Mouse (Mus musculus): ENCODE measurements around the gene Mapk11. TPM values are rescaled to one million over a fixed set of nuclear protein-coding genes. Genes with fewer than 3 reads are reported as not detected.

The Mapk11 gene
- polyA plus RNA-seq, 1 experiment from 2014 or later = 40.2 TPM

DNA sequence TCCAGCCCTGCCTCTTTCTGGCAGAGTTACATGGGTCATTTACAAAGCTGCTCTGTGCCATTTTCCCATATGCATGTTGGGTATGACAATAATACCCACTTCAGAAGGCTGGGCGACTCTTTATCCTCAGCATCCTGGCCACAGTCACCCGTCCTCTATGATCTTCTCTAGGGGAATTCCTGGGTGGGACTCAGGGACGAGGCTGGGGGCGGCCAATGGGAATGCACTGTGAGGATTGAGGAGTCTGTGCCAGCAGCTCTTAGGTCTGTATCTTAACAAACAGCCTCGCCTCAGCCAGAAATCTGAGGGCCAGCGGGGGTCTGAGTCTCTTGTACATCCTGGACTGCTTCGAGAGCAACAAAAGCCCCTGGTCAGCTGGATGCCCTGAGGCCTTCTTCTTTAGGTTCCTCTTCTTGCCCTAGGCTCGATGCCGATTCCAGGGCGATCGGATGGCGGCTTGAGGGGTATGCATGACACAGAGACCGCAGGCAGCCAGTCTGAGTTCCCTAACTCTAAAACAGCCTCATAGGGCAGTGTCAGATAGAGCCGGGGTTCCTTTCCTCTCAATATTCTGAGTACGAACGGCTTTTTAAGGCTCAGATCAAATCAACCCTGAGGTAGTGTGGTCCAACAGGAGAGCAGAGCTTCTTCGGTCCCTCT is 23.0 kb upstream of the Mapk11 start:
- H3K4me2 ChIP-seq = peak overlapping the region; percentile 99
- peak overlapping the region; percentile 87 for H3K9ac ChIP-seq
- no peak for ATAC-seq (ENCODE audit: low read depth)
- WGBS = 29% methylated on average over 17 of the region's 17 CpGs
- H3K27ac ChIP-seq (replicated peaks) = peak overlapping the region; percentile 87
- peaks cover 20% of the 10 kb centered on the region for H3K36me3 ChIP-seq
- H3K4me3 ChIP-seq = peak overlapping the region; percentile 57
- no peaks in the 10 kb centered on the region for H3K9me3 ChIP-seq
- H3K27me3 ChIP-seq = no peaks in the 10 kb centered on the region
- H3K4me1 ChIP-seq (replicated peaks) = peaks cover 88% of the 10 kb centered on the region

DNA sequence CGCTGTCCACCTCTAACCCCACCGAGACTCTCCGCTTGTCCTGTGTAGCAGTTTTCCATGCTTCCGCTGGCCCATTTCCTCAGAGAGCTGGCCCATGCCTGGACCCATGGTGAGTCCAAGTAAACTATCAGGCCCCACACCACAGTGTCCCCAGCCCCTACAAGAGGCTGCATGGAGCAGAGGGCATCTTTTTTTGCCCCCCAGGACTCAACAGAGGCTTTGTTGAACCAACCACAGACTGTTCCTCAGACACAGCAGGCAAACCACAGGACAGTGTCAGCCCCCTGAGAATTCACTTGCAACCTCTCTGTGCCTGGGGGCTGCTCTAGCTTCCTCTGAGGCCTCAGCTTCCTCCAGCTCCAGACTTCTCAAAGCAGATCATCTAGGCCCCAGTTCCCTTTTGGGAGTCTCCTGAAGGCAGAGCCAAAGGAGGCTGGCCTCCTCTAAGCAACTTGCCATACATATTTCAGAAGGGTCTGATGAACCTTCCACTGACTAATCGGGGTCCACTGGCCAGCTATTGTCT is 22.2 kb upstream of the Mapk11 start:
- peak overlapping the region; percentile 99 for H3K4me2 ChIP-seq
- WGBS = 95% methylated on average over 5 of the region's 5 CpGs

DNA sequence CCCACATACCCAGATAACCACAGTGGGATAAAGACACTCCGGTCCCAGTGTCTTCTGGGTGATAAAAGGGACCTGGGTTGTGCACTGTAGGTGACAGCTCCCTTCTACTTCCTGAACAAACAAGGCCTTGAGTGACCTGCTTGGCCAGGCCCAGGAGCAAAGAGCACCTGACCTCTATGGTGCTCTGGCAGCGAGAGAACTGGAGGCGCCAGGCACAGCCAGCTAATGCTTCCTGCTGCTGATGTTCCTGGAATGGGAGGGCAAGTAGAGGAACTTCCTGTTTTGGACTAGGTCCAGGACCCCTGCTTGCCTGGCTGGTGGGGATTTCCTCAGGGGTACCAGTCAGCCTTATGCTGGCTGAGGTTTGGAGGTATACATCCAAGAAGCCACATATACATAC is 20.7 kb upstream of the Mapk11 start:
- peak overlapping the region; percentile 22; the same call in 1 of the 2 replicates for H3K9ac ChIP-seq
- ATAC-seq (ENCODE audit: low read depth) = no peak
- H3K4me1 ChIP-seq (replicated peaks) = peaks cover 65% of the 10 kb centered on the region
- H3K27ac ChIP-seq (replicated peaks) = peak overlapping the region; percentile 76
- H3K4me2 ChIP-seq = 0 out of 2 replicates have a peak overlapping the region, but pooled peaks have one; percentile 5
- no peaks in the 10 kb centered on the region for H3K9me3 ChIP-seq
- no peak overlapping the region for H3K4me3 ChIP-seq
- no peaks in the 10 kb centered on the region for H3K27me3 ChIP-seq
- whole genome bisulfite sequencing = 69% methylated on average over 3 of the region's 3 CpGs
- H3K36me3 ChIP-seq = peaks cover 43% of the 10 kb centered on the region

More for the DNA sequence above, 22.2 kb upstream of the Mapk11 start:
- Histone ChIP-seq H3K4me1 (replicated peaks) (peaks cover 80% of the 10 kb centered on the region), H3K36me3 (peaks cover 29% of the 10 kb centered on the region), H3K27me3 (no peaks in the 10 kb centered on the region), H3K9me3 (no peaks in the 10 kb centered on the region), H3K9ac (peak overlapping the region; percentile 87; the same call in 1 of the 2 replicates), H3K4me3 (no peak overlapping the region), H3K27ac (replicated peaks) (no peak overlapping the region)
- ATAC-seq (ENCODE audit: low read depth) = no peak

DNA sequence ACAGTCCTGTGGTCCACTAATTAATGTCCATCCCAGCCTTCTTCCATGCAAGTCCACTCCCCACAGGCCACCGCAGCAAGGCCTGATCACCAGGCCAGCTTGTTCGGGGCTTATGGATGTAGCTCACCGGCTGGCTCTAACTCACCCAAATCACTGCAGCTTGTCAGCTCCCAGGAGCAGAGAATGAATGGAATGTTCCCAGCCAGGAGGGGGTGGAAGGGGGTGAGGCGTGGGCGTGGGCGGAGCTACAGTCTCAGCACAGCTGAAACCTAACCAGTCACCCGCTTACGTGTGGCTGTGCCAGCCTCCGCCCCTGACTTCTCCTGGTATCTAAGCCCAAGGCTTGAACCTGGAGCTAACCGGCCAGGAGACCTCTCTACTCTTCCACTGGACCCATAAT is 20.0 kb upstream of the Mapk11 start:
- Histone ChIP-seq H3K4me1 (replicated peaks) (peaks cover 58% of the 10 kb centered on the region), H3K36me3 (peaks cover 50% of the 10 kb centered on the region)

DNA sequence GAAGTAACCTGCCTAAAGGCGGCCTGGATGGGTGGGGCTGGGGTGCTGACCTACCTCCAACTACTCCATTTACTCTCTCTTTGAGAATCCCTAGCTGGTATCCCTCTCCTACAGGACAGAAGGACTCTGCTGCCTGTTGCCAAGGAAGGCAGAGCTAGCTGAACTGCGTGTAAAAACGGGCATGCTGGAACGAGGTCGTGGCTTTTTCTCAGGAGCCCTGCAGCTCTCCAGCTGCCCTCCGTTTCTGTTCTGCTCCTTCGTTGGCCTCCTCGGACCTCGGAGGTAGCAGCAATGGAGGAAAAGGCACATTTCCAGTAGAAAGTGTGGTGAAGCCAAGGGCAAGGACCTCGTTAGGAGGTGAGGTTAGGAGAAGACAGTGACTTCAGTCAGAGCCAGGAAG is 19.5 kb upstream of the Mapk11 start:
- Histone ChIP-seq H3K9ac (peak overlapping the region; percentile 41; the same call in 1 of the 2 replicates), H3K4me1 (replicated peaks) (peaks cover 53% of the 10 kb centered on the region), H3K9me3 (no peaks in the 10 kb centered on the region), H3K4me2 (peak overlapping the region; percentile 5; the same call in 1 of the 2 replicates), H3K36me3 (peaks cover 55% of the 10 kb centered on the region), H3K4me3 (no peak overlapping the region), H3K27me3 (no peaks in the 10 kb centered on the region), H3K27ac (replicated peaks) (peak overlapping the region; percentile 76)
- 61% methylated on average over 10 of the region's 10 CpGs for WGBS
- no peak for ATAC-seq (ENCODE audit: low read depth)

More for the DNA sequence above, 20.0 kb upstream of the Mapk11 start:
- under 1% methylated on average over 10 of the region's 10 CpGs for WGBS
- Histone ChIP-seq H3K9ac (peak overlapping the region; percentile 41), H3K9me3 (no peaks in the 10 kb centered on the region), H3K4me3 (no peak overlapping the region), H3K27me3 (no peaks in the 10 kb centered on the region), H3K4me2 (peak overlapping the region; percentile 5; the same call in 1 of the 2 replicates), H3K27ac (replicated peaks) (peak overlapping the region; percentile 76)
- peak; percentile 60 for ATAC-seq (ENCODE audit: low read depth)

DNA sequence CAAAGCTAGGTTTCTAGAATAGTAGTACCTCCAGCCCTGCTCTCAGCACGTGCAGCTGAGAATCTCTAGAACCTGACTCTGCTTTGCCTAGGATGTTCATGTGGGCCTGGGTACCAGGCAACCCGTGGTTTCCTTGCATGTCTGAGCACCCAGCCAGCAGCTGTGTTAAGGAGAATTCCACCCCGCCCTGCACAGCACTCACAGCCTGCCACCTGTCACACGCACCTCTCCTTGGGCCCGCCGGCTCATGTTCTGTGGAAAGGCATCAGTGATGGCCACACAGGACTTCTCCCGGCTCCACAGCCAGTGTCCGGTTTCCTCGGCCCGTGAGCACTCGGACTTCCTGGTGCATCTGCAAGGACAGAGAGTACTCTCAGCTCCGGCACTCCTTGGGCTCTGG is 16.1 kb upstream of the Mapk11 start:
- H3K27me3 ChIP-seq = no peaks in the 10 kb centered on the region
- peaks cover 19% of the 10 kb centered on the region for H3K4me1 ChIP-seq (replicated peaks)
- H3K36me3 ChIP-seq = peaks cover 90% of the 10 kb centered on the region
- no peak for ATAC-seq (ENCODE audit: low read depth)
- H3K9ac ChIP-seq = no peak overlapping the region
- H3K27ac ChIP-seq (replicated peaks) = no peak overlapping the region
- H3K9me3 ChIP-seq = no peaks in the 10 kb centered on the region
- no peak overlapping the region for H3K4me2 ChIP-seq
- 90% methylated on average over 12 of the region's 12 CpGs for WGBS
- H3K4me3 ChIP-seq = no peak overlapping the region

DNA sequence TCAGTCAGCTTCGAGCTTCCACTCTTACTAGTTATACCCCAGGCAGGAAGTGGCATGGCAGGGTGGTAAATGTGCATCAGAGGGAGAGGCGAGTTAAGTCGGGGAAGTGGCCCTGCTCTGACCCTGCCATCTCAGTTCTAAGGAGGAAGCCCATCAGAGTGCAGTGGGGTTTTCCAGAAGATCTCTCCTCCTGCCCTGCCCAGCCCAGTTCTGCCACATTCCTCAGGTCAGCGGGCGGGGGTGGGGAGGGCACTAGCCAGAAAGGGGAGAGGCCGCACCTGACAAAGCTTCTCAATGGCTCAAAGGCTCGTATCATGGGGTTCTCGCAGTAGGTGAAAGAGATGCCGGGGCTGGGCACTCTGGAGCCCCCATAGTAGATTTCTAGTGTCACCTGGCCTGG is 12.0 kb upstream of the Mapk11 start:
- Histone ChIP-seq H3K9me3 (no peaks in the 10 kb centered on the region), H3K27me3 (no peaks in the 10 kb centered on the region), H3K9ac (no peak overlapping the region), H3K4me1 (replicated peaks) (no peaks in the 10 kb centered on the region), H3K27ac (replicated peaks) (no peak overlapping the region), H3K4me2 (no peak overlapping the region), H3K36me3 (peaks cover 100% of the 10 kb centered on the region), H3K4me3 (no peak overlapping the region)
- 92% methylated on average over 9 of the region's 9 CpGs for WGBS
- ATAC-seq (ENCODE audit: low read depth) = no peak

DNA sequence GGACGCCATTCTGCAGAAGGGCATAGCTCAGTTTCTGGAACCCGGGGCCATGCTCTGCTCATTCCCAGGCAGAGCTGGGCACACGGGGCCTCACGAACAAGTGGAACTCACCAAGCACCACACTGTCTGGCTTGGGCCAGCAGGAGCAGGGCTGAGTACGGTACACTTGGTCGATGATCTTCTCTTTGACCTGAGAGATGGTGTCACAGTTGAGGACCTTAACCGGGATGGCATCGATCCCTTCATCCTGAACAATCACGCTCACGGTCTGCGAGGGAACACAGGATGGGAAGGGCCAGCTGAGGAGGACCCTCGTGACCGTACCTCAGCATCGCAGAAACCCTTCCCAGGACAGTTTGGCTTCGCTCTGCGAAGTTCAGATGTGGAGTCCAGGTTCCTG is 9.1 kb upstream of the Mapk11 start:
- no peak for ATAC-seq (ENCODE audit: low read depth)
- H3K4me1 ChIP-seq (replicated peaks) = no peaks in the 10 kb centered on the region; the same call in 1 of the 2 replicates
- no peak overlapping the region for H3K27ac ChIP-seq (replicated peaks)
- H3K36me3 ChIP-seq = peaks cover 100% of the 10 kb centered on the region
- H3K9me3 ChIP-seq = no peaks in the 10 kb centered on the region
- no peak overlapping the region for H3K9ac ChIP-seq
- WGBS = 95% methylated on average over 16 of the region's 16 CpGs
- no peak overlapping the region for H3K4me2 ChIP-seq
- H3K27me3 ChIP-seq = no peaks in the 10 kb centered on the region
- no peak overlapping the region for H3K4me3 ChIP-seq

DNA sequence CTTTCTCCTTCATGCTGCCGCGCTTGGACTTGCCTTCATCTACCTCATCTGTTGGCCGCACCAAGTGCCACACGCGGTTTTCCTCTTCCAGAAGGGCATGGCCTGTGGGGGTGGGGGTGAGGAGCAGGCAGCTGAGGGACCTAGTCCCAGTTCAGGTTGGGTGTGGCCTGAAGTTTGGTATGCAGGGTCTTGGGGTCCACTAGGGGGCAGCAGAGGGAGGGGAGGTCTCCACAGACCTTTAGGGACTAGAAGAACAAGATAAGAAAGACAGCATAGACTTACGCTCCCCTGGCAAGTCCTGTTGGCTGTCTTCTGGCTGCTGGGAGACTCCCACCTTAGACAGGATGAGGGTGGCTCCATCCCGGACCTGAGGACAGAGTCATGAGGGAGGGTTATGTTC is 8.5 kb upstream of the Mapk11 start:
- Histone ChIP-seq H3K4me3 (no peak overlapping the region), H3K4me1 (replicated peaks) (no peaks in the 10 kb centered on the region; the same call in 1 of the 2 replicates), H3K27ac (replicated peaks) (no peak overlapping the region), H3K27me3 (no peaks in the 10 kb centered on the region), H3K9me3 (no peaks in the 10 kb centered on the region), H3K4me2 (no peak overlapping the region), H3K36me3 (peaks cover 98% of the 10 kb centered on the region), H3K9ac (no peak overlapping the region)
- ATAC-seq (ENCODE audit: low read depth) = no peak
- WGBS = 68% methylated on average over 7 of the region's 7 CpGs

DNA sequence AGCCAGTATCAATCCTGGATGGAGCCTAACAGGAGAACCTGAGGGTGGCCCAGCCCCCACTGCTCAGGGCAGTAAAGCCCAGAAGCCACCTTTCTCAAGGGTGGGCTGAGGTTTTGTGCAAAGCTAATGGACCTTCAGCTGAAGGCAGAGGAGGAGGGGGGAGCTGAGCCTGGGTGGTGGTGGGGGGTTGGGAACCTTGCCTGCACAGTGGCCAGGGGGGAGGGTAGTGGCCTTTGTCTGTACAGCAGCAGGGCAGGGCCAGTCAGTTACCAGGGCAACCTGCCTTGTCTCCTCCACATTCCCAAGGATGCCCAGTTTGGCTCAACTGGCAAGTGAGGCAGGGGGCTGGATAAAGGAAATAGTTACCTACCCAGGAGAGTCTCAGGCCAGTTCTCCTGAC is 2.9 kb upstream of the Mapk11 start:
- H3K9ac ChIP-seq = no peak overlapping the region
- H3K4me3 ChIP-seq = no peak overlapping the region
- H3K27ac ChIP-seq (replicated peaks) = peak overlapping the region; percentile 73
- H3K9me3 ChIP-seq = no peaks in the 10 kb centered on the region
- H3K4me1 ChIP-seq (replicated peaks) = peaks cover 40% of the 10 kb centered on the region
- H3K27me3 ChIP-seq = no peaks in the 10 kb centered on the region
- H3K4me2 ChIP-seq = no peak overlapping the region
- H3K36me3 ChIP-seq = peaks cover 41% of the 10 kb centered on the region
- peak; percentile 40 for ATAC-seq (ENCODE audit: low read depth)

DNA sequence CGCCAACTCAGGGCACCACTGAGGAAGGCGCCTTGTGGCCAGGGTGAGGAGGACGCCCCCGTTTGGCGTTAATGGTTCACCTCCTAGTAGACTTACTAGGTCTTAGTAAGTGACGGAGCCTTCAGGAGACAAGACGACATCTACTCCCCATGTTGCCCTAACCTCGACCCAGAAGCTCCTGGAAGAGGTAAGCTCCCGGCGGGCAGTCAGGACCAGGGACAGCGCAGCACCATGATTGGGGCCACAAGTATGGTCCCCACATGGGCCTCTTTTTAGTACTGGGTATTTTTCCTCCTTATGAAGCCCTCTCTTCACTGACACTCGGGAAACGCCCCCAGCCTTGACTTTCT is 588 bp upstream of the Mapk11 start:
- no peaks in the 10 kb centered on the region for H3K27me3 ChIP-seq
- peak overlapping the region; percentile 91 for H3K27ac ChIP-seq (replicated peaks)
- peaks cover 54% of the 10 kb centered on the region for H3K4me1 ChIP-seq (replicated peaks)

DNA sequence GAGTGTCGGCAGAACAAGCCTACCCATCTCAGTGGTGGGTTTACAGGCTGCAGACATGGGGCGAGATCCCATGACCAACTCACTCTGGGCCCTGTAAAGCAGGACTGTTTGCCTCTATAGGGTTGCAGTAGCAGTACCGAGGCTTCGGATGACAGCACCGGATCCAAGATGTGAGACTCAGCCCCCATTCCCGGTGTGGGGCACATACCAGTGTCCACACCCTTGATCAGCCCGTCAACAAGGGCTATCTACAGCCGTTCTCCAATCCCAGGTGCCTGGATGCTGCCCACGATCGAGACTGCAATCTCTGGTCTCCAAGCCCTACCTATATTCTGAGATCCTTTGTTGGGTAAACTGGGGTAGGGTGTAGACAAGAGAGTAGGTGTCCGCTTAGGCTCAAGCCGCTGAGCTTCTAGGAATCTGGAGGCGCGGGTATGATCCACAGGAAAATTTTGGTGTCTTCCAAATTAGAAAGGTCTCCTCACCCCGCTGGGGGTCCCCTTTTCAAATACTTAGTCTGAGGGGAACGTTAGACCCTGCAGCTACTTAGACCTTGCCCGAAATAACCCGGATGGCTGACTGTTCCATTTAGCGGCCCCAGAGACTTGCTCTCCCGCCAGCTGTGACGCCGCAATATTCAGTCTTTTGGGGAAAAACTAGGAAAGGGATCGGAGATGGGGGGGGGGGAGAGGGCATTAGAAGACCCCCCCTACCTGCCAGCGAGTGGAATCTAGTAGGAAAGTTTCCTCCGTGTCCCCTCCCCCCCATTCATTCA is 745 bp downstream of the Mapk11 start:
- Histone ChIP-seq H3K27me3 (no peaks in the 10 kb centered on the region), H3K9me3 (no peaks in the 10 kb centered on the region), H3K4me3 (peak overlapping the region; percentile 67), H3K4me2 (peak overlapping the region; percentile 77), H3K27ac (replicated peaks) (peak overlapping the region; percentile 91), H3K36me3 (peaks cover 28% of the 10 kb centered on the region), H3K9ac (peak overlapping the region; percentile 84), H3K4me1 (replicated peaks) (peaks cover 54% of the 10 kb centered on the region)
- 5% methylated on average over 25 of the region's 25 CpGs for WGBS
- ATAC-seq (ENCODE audit: low read depth) = 0 out of 2 replicates have a peak, but pooled peaks have one; percentile 12

More for the DNA sequence above, 588 bp upstream of the Mapk11 start:
- Histone ChIP-seq H3K9me3 (no peaks in the 10 kb centered on the region), H3K4me3 (peak overlapping the region; percentile 67), H3K36me3 (peaks cover 29% of the 10 kb centered on the region), H3K4me2 (peak overlapping the region; percentile 77), H3K9ac (peak overlapping the region; percentile 84)
- ATAC-seq (ENCODE audit: low read depth) = no peak
- 1% methylated on average over 13 of the region's 13 CpGs for WGBS
